Mouse (Mus musculus) layer of hippocampus, adult 2 months (tissue): ENCODE data around the gene Ankrd50. TPM values are rescaled to one million over a fixed set of nuclear protein-coding genes. Genes with fewer than 3 reads are reported as not detected.

Source experiments
- DNase-seq, 2 experiments: peaks; one replicate each; pipeline ENCODE4 v3.0.0; 2022; ENCODE audit warnings: low spot score in 2 of 2
- H3K27ac ChIP-seq: fragments of 200-600 bp; 2 replicates; pipeline ENCODE4 v1.8.1; 2022
- H3K4me3 ChIP-seq: fragments of 200-600 bp; 2 replicates; pipeline ENCODE4 v1.8.1; 2022; ENCODE audit warnings: mild to moderate bottlenecking
- CTCF ChIP-seq: fragments of 200-600 bp; conservative IDR thresholded peaks from 2 replicates; pipeline ENCODE4 v1.8.1; 2022; ENCODE audit warnings: antibody characterized with exemption, mild to moderate bottlenecking, moderate library complexity
- total RNA-seq, 2 experiments: library from RNA; stranded (reverse); gene quantifications; 2 replicates each; pipeline ENCODE4 v1.2.3; 2021

Ankrd50 gene
- total RNA-seq, 2 experiments from 2014 or later: 42.3 to 52.6 TPM

DNA sequence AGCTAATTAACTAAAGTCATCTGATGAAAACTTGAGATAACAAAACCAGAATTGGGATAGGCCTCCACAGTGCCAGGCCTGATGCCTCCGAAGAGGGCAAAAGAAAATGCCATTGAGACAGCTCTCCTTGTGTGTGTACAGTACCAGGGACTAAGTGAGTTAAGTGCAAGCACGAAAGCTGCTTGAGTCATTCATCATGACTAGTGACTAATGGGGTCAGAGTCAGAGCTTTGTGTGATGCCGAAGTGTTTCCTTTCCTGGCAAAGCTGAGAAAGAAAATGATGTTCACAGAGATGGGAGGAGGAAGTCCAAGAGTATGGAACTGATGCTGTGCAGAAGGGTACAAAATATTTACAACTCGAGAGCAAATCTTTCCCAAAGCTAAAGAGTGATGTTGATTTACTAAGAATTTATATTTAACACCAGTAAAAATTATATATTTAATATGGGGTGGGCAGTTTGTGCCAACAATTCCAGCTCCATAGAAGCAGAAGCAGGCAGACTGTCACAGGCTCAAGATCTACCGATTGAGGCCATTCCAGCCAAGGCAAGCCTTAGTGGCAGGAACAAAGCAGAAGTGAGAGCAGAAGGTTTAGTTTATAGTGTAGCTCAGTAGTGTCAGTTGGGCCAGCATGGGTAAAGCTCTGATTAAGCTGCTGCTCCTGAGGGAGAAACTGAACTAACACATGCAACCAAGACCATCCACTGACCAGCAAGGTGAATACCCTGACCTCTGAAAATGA, 25.0 kb downstream of the Ankrd50 start:
- no peak for DNase-seq
- TF ChIP-seq CTCF: no peak
- H3K4me3 ChIP-seq: no peak overlapping the region
- no peak overlapping the region for H3K27ac ChIP-seq

DNA sequence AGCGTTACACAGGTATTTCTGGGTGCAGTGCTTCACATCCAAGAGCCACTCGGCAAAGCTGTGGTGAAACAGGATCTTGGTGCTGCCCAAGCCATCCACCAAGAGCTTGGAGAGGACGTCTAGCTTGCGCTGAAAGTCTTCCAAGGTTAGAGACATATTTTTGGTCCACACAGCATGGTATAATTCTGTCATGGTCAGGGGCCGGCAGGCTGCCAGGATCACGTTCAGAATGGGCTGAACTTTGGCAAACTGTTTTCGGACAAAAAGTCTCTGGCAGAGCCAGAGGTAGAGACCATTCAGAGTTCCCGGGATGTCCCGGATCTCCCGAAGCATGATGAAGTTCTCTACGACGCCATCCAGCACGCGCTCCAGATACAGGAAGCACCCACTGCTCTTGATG, 27.6 kb downstream of the Ankrd50 start:
- no peak overlapping the region for H3K4me3 ChIP-seq
- TF ChIP-seq CTCF: no peak
- H3K27ac ChIP-seq: no peak overlapping the region
- DNase-seq: no peak

DNA sequence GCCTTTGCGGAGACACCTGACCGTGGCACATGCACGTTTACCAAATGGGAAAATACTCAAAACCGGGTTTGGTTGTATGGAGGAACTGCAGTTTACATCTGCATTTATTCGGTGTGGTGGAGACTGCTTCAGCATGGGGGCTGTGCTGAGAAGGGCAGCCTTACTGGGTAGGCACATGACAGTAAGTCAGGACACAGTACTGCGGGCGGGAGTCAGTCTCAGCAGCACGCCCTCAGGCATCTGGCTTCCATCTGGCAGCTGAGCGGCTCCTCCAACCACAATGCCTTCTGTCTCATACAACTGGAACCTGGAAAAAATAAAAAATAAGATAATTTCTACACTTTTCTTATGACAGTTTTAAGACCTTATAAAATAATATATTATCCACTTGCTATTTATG, 32.4 kb downstream of the Ankrd50 start:
- peak; percentile 25 to 46 for DNase-seq
- no peak overlapping the region for H3K27ac ChIP-seq
- TF ChIP-seq CTCF: no peak
- no peak overlapping the region for H3K4me3 ChIP-seq

DNA sequence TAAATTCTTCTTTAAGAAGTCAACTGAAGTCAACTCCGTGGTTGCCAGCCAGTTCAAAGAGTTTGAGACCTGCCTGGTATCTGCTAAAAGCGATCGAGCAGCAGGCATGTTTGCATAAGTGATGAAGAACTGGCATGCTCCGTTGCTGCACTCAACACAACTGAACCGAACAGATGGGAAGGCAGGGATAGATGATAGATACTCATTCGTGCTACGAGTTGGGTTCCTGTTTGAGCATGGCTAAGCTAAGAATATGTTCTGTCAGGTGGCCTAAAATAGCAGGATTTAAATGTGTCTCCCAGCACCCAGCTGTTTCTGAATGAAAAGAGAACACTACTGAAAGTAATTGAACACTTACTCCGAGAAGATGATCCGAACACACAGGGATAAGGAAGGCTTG, 38.1 kb downstream of the Ankrd50 start:
- DNase-seq: peak; percentile 57 to 78

DNA sequence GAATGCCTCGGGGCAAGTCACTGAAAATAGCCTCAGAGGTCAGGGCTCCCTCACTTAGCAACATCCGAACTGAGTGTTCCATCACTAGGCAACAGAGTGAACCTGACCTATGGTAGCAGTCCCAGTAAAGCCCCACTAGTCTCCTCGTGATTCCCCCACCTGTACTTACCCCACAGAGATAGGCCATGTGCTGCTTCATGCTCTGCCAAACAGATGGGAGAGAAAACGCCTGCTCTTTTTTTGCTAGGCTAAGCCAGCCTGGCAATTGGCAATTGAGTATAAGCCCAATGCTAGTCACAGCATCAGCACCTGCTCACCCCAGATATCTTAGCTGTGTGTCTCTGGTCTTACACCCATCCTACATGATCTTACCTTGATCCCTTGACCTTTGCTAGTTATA, 40.8 kb downstream of the Ankrd50 start:
- TF ChIP-seq CTCF: no peak
- no peak overlapping the region for H3K4me3 ChIP-seq
- no peak overlapping the region for H3K27ac ChIP-seq
- peak in 1 of 2 experiments; percentile 42 for DNase-seq

More for the DNA sequence above, 38.1 kb downstream of the Ankrd50 start:
- H3K4me3 ChIP-seq: no peak overlapping the region
- no peak for TF ChIP-seq CTCF
- no peak overlapping the region for H3K27ac ChIP-seq

DNA sequence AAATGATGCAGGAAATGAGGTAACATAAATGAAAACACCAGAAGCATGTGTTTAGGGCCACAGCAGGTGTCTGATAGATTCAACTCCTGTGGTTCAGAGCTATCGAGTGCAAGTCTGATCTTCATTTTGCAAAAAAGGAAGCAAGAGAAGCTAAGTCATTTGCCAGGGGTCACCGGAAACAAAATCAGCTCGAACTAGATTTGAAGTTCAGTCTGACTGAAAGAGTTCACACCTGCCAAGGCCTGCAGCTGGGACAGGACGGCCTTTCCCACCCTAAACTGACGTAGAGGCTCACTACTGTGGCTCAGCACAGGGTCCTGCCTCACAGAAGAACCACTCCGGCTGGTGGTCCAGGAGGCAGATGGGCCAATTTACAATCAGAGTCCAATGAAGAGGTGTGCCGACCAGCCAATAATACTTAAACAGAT, 44.1 kb downstream of the Ankrd50 start:
- no peak for DNase-seq
- TF ChIP-seq CTCF: no peak
- H3K4me3 ChIP-seq: no peak overlapping the region
- no peak overlapping the region for H3K27ac ChIP-seq

DNA sequence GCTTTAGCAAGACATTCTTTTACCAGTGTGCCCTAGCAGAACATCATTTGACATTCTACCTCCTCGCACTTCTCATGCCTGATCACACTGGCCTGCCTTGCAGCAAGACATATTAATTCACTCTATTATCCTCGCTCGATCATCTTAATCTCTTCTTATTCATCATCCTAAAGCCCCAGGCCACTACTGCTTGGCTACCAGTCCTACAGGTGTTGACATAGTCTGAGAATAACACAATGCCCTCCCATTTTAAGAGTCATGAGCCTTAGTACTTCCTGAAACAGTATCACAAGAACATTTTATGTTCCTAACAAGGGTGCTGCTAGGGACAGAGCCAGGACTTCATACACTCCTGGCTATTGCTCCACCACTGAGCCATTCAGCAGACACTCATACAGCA, 48.0 kb downstream of the Ankrd50 start:
- TF ChIP-seq CTCF: no peak
- Histone ChIP-seq H3K27ac (no peak overlapping the region), H3K4me3 (no peak overlapping the region)
- no peak for DNase-seq

DNA sequence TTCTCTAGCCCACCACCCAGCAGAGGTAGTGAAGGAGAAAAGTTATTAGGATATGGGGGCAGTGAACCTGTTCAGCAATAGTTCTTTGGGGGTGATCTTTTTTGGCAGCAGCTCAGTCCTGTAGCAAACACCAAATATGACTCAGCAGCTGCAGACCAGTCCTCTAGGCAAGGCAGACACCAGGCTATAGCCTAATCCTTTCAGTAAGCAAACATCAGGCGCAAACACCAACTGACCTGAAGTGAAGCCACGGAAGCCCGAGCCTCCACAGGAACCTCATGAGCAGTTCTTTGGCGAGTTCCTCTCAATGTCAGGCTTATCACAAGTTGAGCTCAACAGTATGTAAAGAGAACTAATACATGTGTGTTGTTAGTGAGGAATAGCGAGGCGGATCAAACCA, 48.8 kb downstream of the Ankrd50 start:
- no peak for TF ChIP-seq CTCF
- no peak overlapping the region for H3K27ac ChIP-seq
- no peak for DNase-seq
- H3K4me3 ChIP-seq: no peak overlapping the region

DNA sequence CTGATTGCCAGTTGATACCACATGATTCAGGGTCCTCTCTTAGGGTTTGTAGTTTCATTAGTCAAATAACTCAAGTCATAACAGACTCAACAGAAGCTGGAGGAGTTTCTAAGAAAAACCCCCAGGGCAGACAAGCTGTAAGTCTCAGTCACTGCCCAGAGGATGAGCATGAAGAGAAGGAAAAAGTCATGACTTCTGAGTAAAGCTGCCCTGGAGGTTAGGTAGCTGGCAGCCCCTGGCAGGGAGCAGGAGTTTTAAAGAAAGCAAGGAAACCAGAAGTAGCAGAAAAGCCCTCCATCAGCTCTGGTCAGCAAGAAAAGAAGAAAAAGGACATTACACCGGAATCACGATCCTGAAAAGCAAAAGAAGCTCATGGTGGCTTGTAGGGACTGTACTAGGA, 50.2 kb downstream of the Ankrd50 start:
- no peak overlapping the region for H3K4me3 ChIP-seq
- no peak for TF ChIP-seq CTCF
- H3K27ac ChIP-seq: no peak overlapping the region
- no peak for DNase-seq

DNA sequence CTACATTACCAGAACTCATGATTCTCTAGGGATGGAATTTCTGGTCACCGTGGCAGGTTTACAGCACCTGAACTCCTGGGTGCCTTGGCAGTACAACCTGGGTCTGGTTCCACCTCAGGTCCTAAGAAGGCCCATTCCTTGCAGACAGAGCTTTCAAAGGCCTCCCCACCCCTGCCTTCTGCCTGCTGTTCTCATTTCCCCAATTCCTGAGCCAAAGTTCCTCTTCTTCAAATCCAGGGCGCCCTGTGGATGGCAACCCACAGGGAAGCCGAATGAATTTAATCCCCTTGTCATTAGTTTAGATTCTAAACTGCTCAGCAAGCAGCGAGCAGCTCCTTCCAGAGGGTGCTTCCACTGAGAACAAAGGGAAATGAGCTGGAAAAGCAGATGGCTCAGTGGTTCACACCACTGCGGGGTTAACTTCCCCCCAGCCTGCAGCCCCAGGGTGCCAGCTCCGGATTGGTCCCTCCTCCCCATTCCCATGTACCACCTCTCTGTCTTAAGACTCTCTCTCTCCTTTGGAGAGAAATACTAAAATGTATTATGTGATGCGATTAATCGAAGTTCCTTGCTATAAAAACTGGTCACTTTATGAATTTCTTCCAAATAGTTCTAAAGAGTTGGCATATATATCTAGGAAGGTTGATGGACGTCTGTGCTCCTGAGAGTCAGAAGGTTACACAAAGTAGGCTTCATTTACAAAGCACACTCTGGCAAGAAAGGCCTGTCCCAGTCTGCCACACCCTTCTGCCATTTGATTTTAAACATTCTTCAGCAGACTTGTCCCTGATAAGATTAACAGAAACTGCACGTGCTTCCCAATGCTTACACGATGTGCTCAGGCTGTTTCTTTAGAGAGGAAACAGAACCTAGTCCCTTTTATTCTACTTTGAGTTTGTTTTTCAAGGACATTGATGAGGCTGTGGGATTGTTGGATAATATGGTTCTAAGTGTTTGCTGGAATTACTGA, 50.9 kb downstream of the Ankrd50 start:
- H3K4me3 ChIP-seq: no peak overlapping the region
- TF ChIP-seq CTCF: no peak
- H3K27ac ChIP-seq: no peak overlapping the region
- DNase-seq: no peak

DNA sequence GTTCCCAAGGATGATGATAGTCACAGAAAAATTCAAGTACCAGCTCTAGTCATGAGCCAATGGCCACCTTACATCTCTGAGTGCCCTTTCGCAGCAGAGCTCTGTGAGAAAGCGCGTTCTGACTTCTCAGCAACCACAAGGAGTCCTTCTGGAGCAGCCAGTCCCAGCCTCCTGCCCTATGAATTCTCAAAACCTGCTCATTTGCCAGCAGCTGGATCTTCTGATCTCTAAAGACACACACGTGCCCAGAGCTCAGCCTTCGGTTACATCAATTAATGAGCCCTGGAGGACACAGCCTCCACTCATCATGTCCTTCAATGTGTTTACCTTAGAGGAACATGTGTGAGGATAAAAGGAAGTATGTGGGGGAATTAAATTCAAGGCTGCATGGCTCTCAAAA, 53.2 kb downstream of the Ankrd50 start:
- H3K4me3 ChIP-seq: no peak overlapping the region
- no peak for TF ChIP-seq CTCF
- H3K27ac ChIP-seq: no peak overlapping the region
- DNase-seq: no peak

DNA sequence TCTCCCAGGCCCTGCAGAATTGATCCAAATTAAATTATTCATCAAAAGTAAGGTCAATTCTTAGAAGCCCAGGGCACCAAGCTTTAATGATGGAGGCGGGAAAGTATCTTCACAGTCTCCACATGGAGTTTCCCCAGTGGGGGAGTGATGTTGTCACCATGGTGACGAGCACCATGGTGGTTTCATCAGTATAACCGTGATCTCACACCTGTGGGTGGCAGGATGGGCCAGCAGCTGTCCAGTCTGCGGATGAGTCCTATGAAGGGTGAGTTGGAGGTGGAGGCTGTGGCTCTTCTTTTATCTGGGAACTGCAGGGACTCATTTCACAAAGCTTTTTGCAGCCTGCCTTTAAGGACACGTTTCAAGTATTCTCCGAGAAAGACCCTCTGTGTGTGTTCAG, 53.6 kb downstream of the Ankrd50 start:
- H3K27ac ChIP-seq: no peak overlapping the region
- DNase-seq: no peak
- no peak overlapping the region for H3K4me3 ChIP-seq
- TF ChIP-seq CTCF: no peak

DNA sequence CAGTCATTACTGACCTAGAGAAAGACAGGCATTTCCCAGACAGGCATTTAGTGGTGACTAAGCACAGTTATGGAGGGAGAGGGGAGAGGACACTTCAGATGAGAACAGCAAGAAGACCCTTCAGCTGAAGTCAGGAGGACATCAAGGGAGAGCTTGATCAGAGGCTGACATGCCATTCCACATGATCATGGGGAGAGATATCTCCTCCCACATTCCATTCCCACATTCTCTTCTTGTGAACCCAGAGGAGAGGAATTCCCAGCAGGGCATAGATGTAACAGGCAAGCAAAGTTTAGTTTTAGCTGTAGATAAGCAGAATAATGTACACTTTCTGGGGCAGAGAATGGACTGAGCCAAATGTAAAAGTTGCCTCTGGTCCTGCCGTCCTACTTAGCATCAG, 57.4 kb downstream of the Ankrd50 start:
- no peak for TF ChIP-seq CTCF
- Histone ChIP-seq H3K4me3 (no peak overlapping the region), H3K27ac (no peak overlapping the region)
- no peak for DNase-seq
